Mouse (Mus musculus): ENCODE measurements around the gene Mat1a.

GRCm38 (mm10) chr14:41167278-41167677 is 62.4 kb downstream of the Mat1a start:
- no peak for TF ChIP-seq EP300 (IDR thresholded peaks at IDR 0.05; ENCODE audit: low read depth)
- TF ChIP-seq CTCF (IDR thresholded peaks at IDR 0.05; ENCODE audit: low read depth): no peak
